9 mouse cellular contexts compared by ENCODE assay signal in the genomic region with DNA sequence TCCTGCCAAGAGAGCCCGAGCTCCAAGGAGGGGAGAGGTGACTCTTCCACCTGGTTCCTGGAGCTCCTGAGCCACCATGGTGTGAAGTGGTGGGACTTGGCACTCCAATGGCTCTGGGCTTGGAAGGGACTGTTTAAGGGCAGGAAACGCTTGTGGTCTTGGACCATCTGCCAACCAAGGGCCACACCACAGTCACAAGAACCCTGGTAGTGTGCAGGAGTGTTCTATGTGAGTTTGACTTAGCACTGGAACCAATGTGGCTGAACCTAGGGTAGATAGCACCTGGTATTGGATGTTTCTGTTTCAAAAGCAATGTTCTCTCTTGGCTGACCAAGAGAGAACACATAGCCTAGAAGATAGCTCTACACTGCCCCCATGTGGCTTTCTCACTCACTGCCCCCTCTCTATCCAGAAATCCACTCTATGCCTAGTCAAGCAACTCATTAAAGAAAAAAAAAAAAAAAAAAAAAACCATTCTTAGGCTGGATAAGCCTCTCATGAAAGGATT. TPM values are rescaled to one million over a fixed set of nuclear protein-coding genes. Genes with fewer than 3 reads are reported as not detected.
A peak's percentile ranks its signal among the peaks of the same experiment; 100 is the strongest.
DNase-seq lines count a peak whose midpoint lies in the region; ATAC-seq and TF ChIP-seq lines count a peak whose summit lies in the region.
"Had no signal": no experiment of that assay in that cellular context is flagged by ENCODE, and none has a peak within 500 bp of the region (broad histone marks: within the 10 kb centered on the region; RNA-seq: fewer than 3 reads in every experiment).

No protein-coding gene starts in this region.

- peaks cover 10% of the 10 kb centered on the region for H3K79me2 ChIP-seq in myocyte (ENCODE audit: control insufficient read depth, insufficient read depth)

- 77% methylated on average over 2 of the region's 2 CpGs for WGBS in intestine, postnatal 0 days
- WGBS in limb, embryonic 15.5 days, result 44% methylated on average over 2 of the region's 2 CpGs
- 58% methylated on average over 2 of the region's 2 CpGs for WGBS in stomach, postnatal 0 days

- peaks cover 14% of the 10 kb centered on the region for H3K4me1 ChIP-seq in cortical plate, adult 2 months (ENCODE audit: control insufficient read depth, insufficient read depth, low read length)
- no peaks in the 10 kb centered on the region; the same call in 1 of the 2 replicates for H3K4me1 ChIP-seq in intestine, postnatal 0 days (replicated peaks; ENCODE audit: control insufficient read depth, insufficient read depth, low read length)
- H3K4me1 ChIP-seq in limb, embryonic 15.5 days, result peaks cover 55% of the 10 kb centered on the region
- H3K4me1 ChIP-seq in stomach, postnatal 0 days (replicated peaks; ENCODE audit: control insufficient read depth, insufficient read depth), result peaks cover 2% of the 10 kb centered on the region; the same call in 1 of the 2 replicates

- peak overlapping the region; percentile 88 for H3K27ac ChIP-seq in cortical plate, adult 2 months (ENCODE audit: insufficient read depth, low read length)
- H3K27ac ChIP-seq in intestine, postnatal 0 days (ENCODE audit: low read depth, low read length), result no peak overlapping the region
- peak overlapping the region; percentile 54 for H3K27ac ChIP-seq in limb, embryonic 15.5 days
- H3K27ac ChIP-seq in stomach, postnatal 0 days (replicated peaks), result 0 out of 2 replicates have a peak overlapping the region, but pooled peaks have one; percentile 9

- no peak overlapping the region for H3K4me2 ChIP-seq in intestine, postnatal 0 days (replicated peaks; ENCODE audit: low read depth)
- peak overlapping the region; percentile 2; the same call in 1 of the 2 replicates for H3K4me2 ChIP-seq in limb, embryonic 15.5 days
- H3K4me2 ChIP-seq in myocyte (ENCODE audit: low read depth), result peak overlapping the region; percentile 53
- no peak overlapping the region for H3K4me2 ChIP-seq in stomach, postnatal 0 days (replicated peaks; ENCODE audit: low read depth)

- H3K9ac ChIP-seq in intestine, postnatal 0 days (ENCODE audit: low read depth, low read length), result no peak overlapping the region
- no peak overlapping the region for H3K9ac ChIP-seq in limb, embryonic 15.5 days
- no peak overlapping the region for H3K9ac ChIP-seq in stomach, postnatal 0 days (ENCODE audit: low read length)

- peak; percentile 87 to 89 for DNase-seq in B cell, adult 2 months
- peak; percentile 95 for DNase-seq in adipocyte (ENCODE audit: low spot score)
- peak; percentile 80 for DNase-seq in gastrocnemius, postnatal 10 days
- DNase-seq in stomach, postnatal 0 days (ENCODE audit: low spot score), result peak; percentile 83

- peak; percentile 60 for ATAC-seq in intestine, postnatal 0 days
- ATAC-seq in limb, embryonic 15.5 days (ENCODE audit: insufficient number of reproducible peaks, low FRiP score, low TSS enrichment, low read depth), result no peak
- peak; percentile 37; the same call in 1 of the 2 replicates for ATAC-seq in stomach, postnatal 0 days (ENCODE audit: low FRiP score, low TSS enrichment)

- no peak for TF ChIP-seq EP300 in stomach, postnatal 0 days (optimal IDR thresholded peaks at IDR 0.05)

- TF ChIP-seq POLR2A in cortical plate, adult 2 months (IDR thresholded peaks at IDR 0.05; ENCODE audit: extremely low read depth, insufficient read depth, low read length), result no peak
- no peak for TF ChIP-seq POLR2A in myocyte (IDR thresholded peaks at IDR 0.05; ENCODE audit: insufficient read length, low read depth)

- H3K9me3 ChIP-seq in intestine, postnatal 0 days (ENCODE audit: control insufficient read depth), result no peaks in the 10 kb centered on the region
- no peaks in the 10 kb centered on the region for H3K9me3 ChIP-seq in limb, embryonic 15.5 days
- H3K9me3 ChIP-seq in stomach, postnatal 0 days (ENCODE audit: control insufficient read depth, low read length), result no peaks in the 10 kb centered on the region

- H3K27me3 ChIP-seq in intestine, postnatal 0 days (replicated peaks; ENCODE audit: control insufficient read depth, insufficient read depth, low read length), result peaks cover 28% of the 10 kb centered on the region
- no peaks in the 10 kb centered on the region for H3K27me3 ChIP-seq in limb, embryonic 15.5 days
- no peaks in the 10 kb centered on the region for H3K27me3 ChIP-seq in myocyte (ENCODE audit: control insufficient read depth, insufficient read depth, insufficient read length)
- H3K27me3 ChIP-seq in stomach, postnatal 0 days (ENCODE audit: control insufficient read depth, insufficient read depth, low read length), result no peaks in the 10 kb centered on the region

- peak overlapping the region; percentile 1; the same call in 1 of the 2 replicates for H3K4me3 ChIP-seq in cortical plate, adult 2 months (ENCODE audit: insufficient read depth, low read length)
- no peak overlapping the region for H3K4me3 ChIP-seq in intestine, postnatal 0 days (ENCODE audit: low read depth, low read length)
- no peak overlapping the region for H3K4me3 ChIP-seq in limb, embryonic 15.5 days
- no peak overlapping the region for H3K4me3 ChIP-seq in myocyte
- no peak overlapping the region for H3K4me3 ChIP-seq in stomach, postnatal 0 days (ENCODE audit: low read depth, low read length)
- H3K4me3 ChIP-seq: erythroblast, embryonic 14.5 days had no signal

- no peak overlapping the region for H3ac ChIP-seq in myocyte (ENCODE audit: control insufficient read depth, insufficient read length)

- peaks cover 17% of the 10 kb centered on the region; the same call in 1 of the 2 replicates for H3K36me3 ChIP-seq in intestine, postnatal 0 days (ENCODE audit: control insufficient read depth, insufficient read depth)
- H3K36me3 ChIP-seq in limb, embryonic 15.5 days, result peaks cover 39% of the 10 kb centered on the region
- H3K36me3 ChIP-seq in myocyte (ENCODE audit: control insufficient read depth, insufficient read depth), result peaks cover 4% of the 10 kb centered on the region
- peaks cover 9% of the 10 kb centered on the region; the same call in 1 of the 2 replicates for H3K36me3 ChIP-seq in stomach, postnatal 0 days (ENCODE audit: control insufficient read depth, insufficient read depth, low read length)

- peak; percentile 58; the same call in 1 of the 2 replicates for TF ChIP-seq CTCF in cortical plate, adult 2 months (IDR thresholded peaks at IDR 0.05; ENCODE audit: extremely low read depth, insufficient read depth, low read length)
- TF ChIP-seq CTCF in intestine, postnatal 0 days (IDR thresholded peaks at IDR 0.05; ENCODE audit: low read depth), result peak; percentile 78
- TF ChIP-seq CTCF in stomach, postnatal 0 days (IDR thresholded peaks at IDR 0.05; ENCODE audit: low read depth), result peak; percentile 85

TF ChIP-seq in myocyte, 11 proteins besides CTCF, POLR2A, EP300 and RAD21:
- no peak for TF ChIP-seq SRF (IDR thresholded peaks at IDR 0.05; ENCODE audit: control insufficient read depth, insufficient read length, low read depth)
- TF ChIP-seq POLR2AphosphoS2 (IDR thresholded peaks at IDR 0.05; ENCODE audit: insufficient read length, low read depth), result peak; percentile 58
- TF ChIP-seq MYOD1 (IDR thresholded peaks at IDR 0.05; ENCODE audit: control insufficient read depth in 1 of 3, insufficient read length in 2 of 3, low read depth in 2 of 3), result no peak
- no peak for TF ChIP-seq MAX (IDR thresholded peaks at IDR 0.05; ENCODE audit: low read depth)

RNA-seq across cellular contexts. Expression of a gene that starts 10.7 kb away (rescaled TPM):
- polyA plus RNA-seq in cortical plate, adult 2 months (2012; rRNA removed), result 55.1 and 62.2 TPM in 2 replicates
- total RNA-seq in gastrocnemius, postnatal 10 days (2021), result 10 to 100 TPM; 19.6 to 29.4 TPM
- polyA plus RNA-seq in intestine, postnatal 0 days (2015; fragmentation: Nextera tagmentation; extraction: Ambion mirVana), result 23.5 and 24.4 TPM in 2 replicates
- polyA plus RNA-seq in limb, embryonic 15.5 days (2015; fragmentation: Nextera tagmentation; extraction: Ambion mirVana), result 37.7 and 39.5 TPM in 2 replicates
- polyA plus RNA-seq in myocyte (2012; fragmentation: generic; extraction: Trizol), result 39.5 TPM
- 18.2 and 19.2 TPM in 2 replicates for polyA plus RNA-seq in stomach, postnatal 0 days (2015; fragmentation: Nextera tagmentation; extraction: Ambion mirVana)

RNA-seq across cellular contexts. Expression of a gene that starts 20.0 kb away (rescaled TPM):
- 83.6 and 87.1 TPM in 2 replicates for polyA plus RNA-seq in cortical plate, adult 2 months (2012; rRNA removed)
- 10 to 100 TPM; 66.4 to 74.0 TPM for total RNA-seq in gastrocnemius, postnatal 10 days (2021)
- 40.1 and 40.5 TPM in 2 replicates for polyA plus RNA-seq in intestine, postnatal 0 days (2015; fragmentation: Nextera tagmentation; extraction: Ambion mirVana)
- 97.2 and 98.2 TPM in 2 replicates for polyA plus RNA-seq in limb, embryonic 15.5 days (2015; fragmentation: Nextera tagmentation; extraction: Ambion mirVana)
- polyA plus RNA-seq in myocyte (2012; fragmentation: generic; extraction: Trizol), result 137 TPM
- 45.2 and 45.3 TPM in 2 replicates for polyA plus RNA-seq in stomach, postnatal 0 days (2015; fragmentation: Nextera tagmentation; extraction: Ambion mirVana)

RNA-seq across cellular contexts. Expression of a gene that starts 26.9 kb away (rescaled TPM):
- polyA plus RNA-seq in cortical plate, adult 2 months (2012; rRNA removed), result 97.8 and 97.9 TPM in 2 replicates
- 100 to 1,000 TPM; 122 to 132 TPM for total RNA-seq in gastrocnemius, postnatal 10 days (2021)
- polyA plus RNA-seq in intestine, postnatal 0 days (2015; fragmentation: Nextera tagmentation; extraction: Ambion mirVana), result 6.6 and 6.8 TPM in 2 replicates
- 32.4 and 37.2 TPM in 2 replicates for polyA plus RNA-seq in limb, embryonic 15.5 days (2015; fragmentation: Nextera tagmentation; extraction: Ambion mirVana)
- 128 TPM for polyA plus RNA-seq in myocyte (2012; fragmentation: generic; extraction: Trizol)
- polyA plus RNA-seq in stomach, postnatal 0 days (2015; fragmentation: Nextera tagmentation; extraction: Ambion mirVana), result 13.3 and 17.8 TPM in 2 replicates
- polyA plus RNA-seq: erythroblast, embryonic 14.5 days had no signal

RNA-seq across cellular contexts. Expression of a gene that starts 40.7 kb away (rescaled TPM):
- polyA plus RNA-seq in cortical plate, adult 2 months (2012; rRNA removed), result 0.04 and 0.11 TPM in 2 replicates
- total RNA-seq in gastrocnemius, postnatal 10 days (2021), result not detected
- not detected in 2 replicates for polyA plus RNA-seq in intestine, postnatal 0 days (2015; fragmentation: Nextera tagmentation; extraction: Ambion mirVana)
- 0.14 and 0.26 TPM in 2 replicates for polyA plus RNA-seq in limb, embryonic 15.5 days (2015; fragmentation: Nextera tagmentation; extraction: Ambion mirVana)
- not detected for polyA plus RNA-seq in myocyte (2012; fragmentation: generic; extraction: Trizol)
- polyA plus RNA-seq in stomach, postnatal 0 days (2015; fragmentation: Nextera tagmentation; extraction: Ambion mirVana), result 0.08 TPM in 1 of 2 replicates, not detected in the other
- polyA plus RNA-seq: erythroblast, embryonic 14.5 days had no signal

RNA-seq across cellular contexts. Expression of a gene that starts 56.5 kb away (rescaled TPM):
- 0.40 and 0.42 TPM in 2 replicates for polyA plus RNA-seq in cortical plate, adult 2 months (2012; rRNA removed)
- 10 to 100 TPM; 31.3 to 37.4 TPM for total RNA-seq in gastrocnemius, postnatal 10 days (2021)
- polyA plus RNA-seq in intestine, postnatal 0 days (2015; fragmentation: Nextera tagmentation; extraction: Ambion mirVana), result 0.09 and 0.18 TPM in 2 replicates
- polyA plus RNA-seq in limb, embryonic 15.5 days (2015; fragmentation: Nextera tagmentation; extraction: Ambion mirVana), result 0.99 and 1.8 TPM in 2 replicates
- 0.77 TPM for polyA plus RNA-seq in myocyte (2012; fragmentation: generic; extraction: Trizol)
- polyA plus RNA-seq in stomach, postnatal 0 days (2015; fragmentation: Nextera tagmentation; extraction: Ambion mirVana), result 0.21 and 0.25 TPM in 2 replicates
- polyA plus RNA-seq: erythroblast, embryonic 14.5 days had no signal

Comparison
In these comparisons a context has a peak if more than half of its experiments do, and no peak if none do; other contexts are left out.
1. H3K4me2 ChIP-seq: peak in limb, embryonic 15.5 days (single experiment) and myocyte (single experiment); none in intestine, postnatal 0 days (single experiment) and stomach, postnatal 0 days (single experiment).
2. Peak in every context shown above with its lines, with median percentiles within 50 percentile points of each other: DNase-seq and CTCF ChIP-seq.